Mouse (Mus musculus) liver, postnatal 0 days (tissue): ENCODE data around the gene Vps37c. TPM values are rescaled to one million over a fixed set of nuclear protein-coding genes. Genes with fewer than 3 reads are reported as not detected.

Experiments used
- ATAC-seq: fragments of 200-750 bp; cut with Nextera tagmentation; 2 replicates; pipeline ENCODE4 v1.8.0; 2017; ENCODE audit warnings: mild to moderate bottlenecking, moderate library complexity
- DNase-seq: peaks from one replicate; pipeline ENCODE4 v3.0.0-alpha.2; 2016
- H3K27ac ChIP-seq: fragments of 300-500 bp; sonication (generic); 2 replicates; pipeline ENCODE4 v1.5.1; 2014; ENCODE audit warnings: antibody characterized with exemption, moderate library complexity, mild to moderate bottlenecking, low read depth
- H3K27me3 ChIP-seq: fragments of 300-500 bp; sonication (generic); 2 replicates; pipeline ENCODE4 v1.6.1; 2014; ENCODE audit warnings: low read length, control low read depth, mixed read lengths; ENCODE audit not compliant: insufficient read depth
- H3K36me3 ChIP-seq: fragments of 300-500 bp; sonication (generic); replicated peaks from 2 replicates; pipeline ENCODE4 v1.6.1; 2014; ENCODE audit warnings: mild to moderate bottlenecking, control low read depth, low read length, moderate library complexity, mixed read lengths; ENCODE audit not compliant: insufficient read depth
- H3K4me1 ChIP-seq: fragments of 300-500 bp; sonication (generic); 2 replicates; pipeline ENCODE4 v1.6.1; 2014; ENCODE audit warnings: antibody characterized with exemption, mild to moderate bottlenecking, control low read depth; ENCODE audit not compliant: insufficient read depth
- H3K4me2 ChIP-seq: fragments of 300-500 bp; sonication (generic); 2 replicates; pipeline ENCODE4 v1.6.1; 2014; ENCODE audit warnings: low read depth, mild to moderate bottlenecking, low read length, moderate library complexity, mixed read lengths
- H3K4me3 ChIP-seq: fragments of 300-500 bp; sonication (generic); 2 replicates; pipeline ENCODE4 v1.5.1; 2014; ENCODE audit warnings: low read depth, low read length
- H3K9ac ChIP-seq: fragments of 300-500 bp; sonication (generic); replicated peaks from 2 replicates; pipeline ENCODE4 v1.6.1; 2014; ENCODE audit warnings: mild to moderate bottlenecking, moderate library complexity
- H3K9me3 ChIP-seq: fragments of 300-500 bp; sonication (generic); 2 replicates; pipeline ENCODE4 v1.6.1; 2016; ENCODE audit warnings: mild to moderate bottlenecking, control low read depth, low read length, mixed read lengths
- CTCF ChIP-seq: sonication (generic); IDR thresholded peaks from 2 replicates; pipeline ENCODE4 v1.5.1; 2016; ENCODE audit warnings: antibody characterized with exemption, low read depth
- EP300 ChIP-seq: IDR thresholded peaks from 2 replicates; pipeline ENCODE4 v1.6.1; 2016; ENCODE audit warnings: antibody characterized with exemption, low read depth, mild to moderate bottlenecking
- WGBS: fragments of 180-500 bp; shearing (Covaris S2); extraction: QIAGEN DNeasy Blood & Tissue Kit; methylation state at CpG from one replicate; pipeline ENCODE4 v1.1.7; 2014; ENCODE audit not compliant: insufficient replicate concordance; 5-methylcytosine and 5-hydroxymethylcytosine counted together
- polyA plus RNA-seq: library from polyadenylated mRNA; unstranded; fragments of >200 nt; fragmentation: Nextera tagmentation; extraction: Ambion mirVana; gene quantifications from 2 replicates; pipeline ENCODE4 v1.2.1, GENCODE M21; 2015

Gene Vps37c
- polyA plus RNA-seq, 1 experiment from 2014 or later = 9.4 TPM

- H3K27ac ChIP-seq = no peak overlapping the region
- H3K27me3 ChIP-seq = no peaks in the 10 kb centered on the region
- H3K4me2 ChIP-seq = no peak overlapping the region
- 60% methylated on average over 6 of the region's 6 CpGs for WGBS
- H3K9ac ChIP-seq = no peak overlapping the region
- no peaks in the 10 kb centered on the region for H3K9me3 ChIP-seq
- H3K36me3 ChIP-seq = no peaks in the 10 kb centered on the region
- DNase-seq = no peak
- TF ChIP-seq CTCF (no peak), EP300 (no peak)
- H3K4me3 ChIP-seq = no peak overlapping the region
- ATAC-seq = no peak
- H3K4me1 ChIP-seq = no peaks in the 10 kb centered on the region; the same call in 1 of the 2 replicates
Measured at GRCm38 (mm10) chr19:10747718-10748117, 59.2 kb downstream of the Vps37c start.

GRCm38 (mm10) chr19:10748401-10749102 is 60.0 kb downstream of the Vps37c start:
- no peaks in the 10 kb centered on the region for H3K9me3 ChIP-seq
- ATAC-seq (no peak), DNase-seq (no peak)
- H3K4me2 ChIP-seq = no peak overlapping the region
- H3K4me1 ChIP-seq = no peaks in the 10 kb centered on the region; the same call in 1 of the 2 replicates
- H3K4me3 ChIP-seq = no peak overlapping the region
- no peaks in the 10 kb centered on the region for H3K36me3 ChIP-seq
- no peak overlapping the region for H3K27ac ChIP-seq
- no peak for TF ChIP-seq CTCF
- TF ChIP-seq EP300 = no peak
- H3K9ac ChIP-seq = no peak overlapping the region
- no peaks in the 10 kb centered on the region for H3K27me3 ChIP-seq
- 66% methylated on average over 11 of the region's 11 CpGs for WGBS

GRCm38 (mm10) chr19:10749295-10749694 is 60.8 kb downstream of the Vps37c start:
- Histone ChIP-seq H3K9ac (no peak overlapping the region), H3K27me3 (no peaks in the 10 kb centered on the region), H3K4me1 (no peaks in the 10 kb centered on the region; the same call in 1 of the 2 replicates), H3K27ac (no peak overlapping the region), H3K9me3 (no peaks in the 10 kb centered on the region), H3K36me3 (no peaks in the 10 kb centered on the region), H3K4me2 (no peak overlapping the region), H3K4me3 (no peak overlapping the region)
- TF ChIP-seq CTCF = no peak
- no peak for TF ChIP-seq EP300
- DNase-seq = no peak
- no peak for ATAC-seq
- 74% methylated on average over 6 of the region's 6 CpGs for WGBS

GRCm38 (mm10) chr19:10750161-10750560 is 61.6 kb downstream of the Vps37c start:
- WGBS = 73% methylated on average over 6 of the region's 6 CpGs
- no peak for DNase-seq
- H3K9me3 ChIP-seq = no peaks in the 10 kb centered on the region
- H3K4me3 ChIP-seq = no peak overlapping the region
- H3K9ac ChIP-seq = no peak overlapping the region
- no peak overlapping the region for H3K4me2 ChIP-seq
- no peaks in the 10 kb centered on the region for H3K36me3 ChIP-seq
- TF ChIP-seq CTCF (no peak), EP300 (no peak)
- no peaks in the 10 kb centered on the region; the same call in 1 of the 2 replicates for H3K4me1 ChIP-seq
- ATAC-seq = no peak
- no peak overlapping the region for H3K27ac ChIP-seq
- H3K27me3 ChIP-seq = no peaks in the 10 kb centered on the region

- TF ChIP-seq EP300 = no peak
- TF ChIP-seq CTCF = no peak
- H3K4me2 ChIP-seq = no peak overlapping the region
- H3K27ac ChIP-seq = no peak overlapping the region
- H3K9me3 ChIP-seq = no peaks in the 10 kb centered on the region
- H3K9ac ChIP-seq = no peak overlapping the region
- H3K36me3 ChIP-seq = no peaks in the 10 kb centered on the region
- no peaks in the 10 kb centered on the region for H3K27me3 ChIP-seq
- ATAC-seq (no peak), DNase-seq (no peak)
- WGBS = 74% methylated on average over 1 of the region's 1 CpGs
- H3K4me1 ChIP-seq = no peaks in the 10 kb centered on the region; the same call in 1 of the 2 replicates
- no peak overlapping the region for H3K4me3 ChIP-seq
Measured at GRCm38 (mm10) chr19:10751607-10752006, 63.1 kb downstream of the Vps37c start.

- H3K4me3 ChIP-seq = no peak overlapping the region
- 81% methylated on average over 6 of the region's 6 CpGs for WGBS
- ATAC-seq = no peak
Measured at GRCm38 (mm10) chr19:10752106-10752505, 63.6 kb downstream of the Vps37c start.

GRCm38 (mm10) chr19:10752646-10753045 is 64.1 kb downstream of the Vps37c start:
- H3K36me3 ChIP-seq = no peaks in the 10 kb centered on the region
- no peak for ATAC-seq
- no peak overlapping the region for H3K9ac ChIP-seq
- H3K9me3 ChIP-seq = no peaks in the 10 kb centered on the region
- no peak overlapping the region for H3K4me2 ChIP-seq
- DNase-seq = no peak
- no peaks in the 10 kb centered on the region; the same call in 1 of the 2 replicates for H3K4me1 ChIP-seq
- H3K4me3 ChIP-seq = no peak overlapping the region
- no peak overlapping the region for H3K27ac ChIP-seq
- H3K27me3 ChIP-seq = no peaks in the 10 kb centered on the region
- 91% methylated on average over 5 of the region's 5 CpGs for WGBS
- no peak for TF ChIP-seq EP300
- TF ChIP-seq CTCF = no peak

More at GRCm38 (mm10) chr19:10752106-10752505, 63.6 kb downstream of the Vps37c start:
- Histone ChIP-seq H3K4me2 (no peak overlapping the region), H3K27ac (no peak overlapping the region), H3K27me3 (no peaks in the 10 kb centered on the region), H3K9ac (no peak overlapping the region), H3K36me3 (no peaks in the 10 kb centered on the region), H3K9me3 (no peaks in the 10 kb centered on the region), H3K4me1 (no peaks in the 10 kb centered on the region; the same call in 1 of the 2 replicates)
- DNase-seq = no peak
- no peak for TF ChIP-seq EP300
- TF ChIP-seq CTCF = no peak
